Mouse (Mus musculus) left cerebral cortex, postnatal 36 days (tissue): Measurements from ENCODE around the gene Aar2. TPM values are rescaled to one million over a fixed set of nuclear protein-coding genes. Genes with fewer than 3 reads are reported as not detected.

Source experiments
- DNase-seq, 2 experiments: peaks; one replicate each; pipeline ENCODE4 v3.0.0; 2021 to 2022; ENCODE audit warnings: low spot score in 2 of 2, mixed read lengths in 1 of 2
- intact Hi-C: fragments of 180-260 bp; cut with DNase I; formaldehyde crosslinking; loops from one replicate; pipeline ENCODE4 v1.15.1; 2025
- total RNA-seq, 2 experiments: library from RNA; stranded (reverse); gene quantifications; 2 replicates each; pipeline ENCODE4 v1.2.3; 2021

Gene Aar2
- total RNA-seq, 2 experiments from 2014 or later = 34.5 to 38.8 TPM

DNA sequence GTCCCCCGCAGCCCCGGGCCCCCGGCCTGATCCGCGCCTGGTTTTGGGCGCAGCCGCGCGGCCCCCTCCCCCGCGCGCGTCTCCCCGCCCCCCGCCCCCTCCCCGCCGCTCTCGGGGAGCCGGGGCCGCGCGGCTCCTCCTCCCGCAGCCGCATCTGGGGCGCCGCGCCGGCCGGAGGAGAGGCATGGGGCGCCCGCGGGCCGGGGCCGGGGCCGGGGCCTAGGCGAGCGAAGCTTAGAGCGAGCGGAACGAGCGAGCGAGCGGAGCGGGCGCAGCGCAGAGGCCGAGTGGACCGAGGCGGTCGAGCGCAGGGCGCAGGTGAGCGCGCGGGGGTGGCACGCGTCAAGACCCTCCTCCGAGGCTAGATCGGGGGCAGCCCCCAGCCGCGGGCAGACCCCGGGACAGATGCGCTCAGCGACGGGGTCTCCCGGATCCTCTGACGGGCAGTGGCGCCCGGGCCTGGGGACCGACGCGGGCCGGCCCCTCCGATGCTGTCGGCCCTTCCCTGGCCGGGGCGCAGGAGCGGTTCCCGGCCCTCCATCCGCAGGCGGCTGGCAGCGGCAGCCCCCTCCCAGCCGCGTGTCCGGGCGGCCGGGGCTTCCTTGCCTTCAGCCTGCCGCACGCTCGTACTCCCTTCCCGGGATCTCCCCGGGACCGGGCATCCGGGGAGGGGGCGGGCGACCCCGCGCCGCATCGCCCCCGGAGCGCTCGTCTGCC, 66.3 kb downstream of the Aar2 start, which contains the start of gene Dlgap4:
TSS of gene Dlgap4 (plus strand) at position 165 of the 717 bp plus-strand sequence.
- intact Hi-C loops = loop anchor here (2.0 to 5.0 kb wide), 3 partner anchors 29 to 91 kb away; no protein-coding TSS in a partner anchor
- peak; percentile 37 to 72 for DNase-seq

GRCm38 (mm10) chr2:156614258-156614556, 66.8 kb downstream of the Aar2 start:
- intact Hi-C loops = loop anchor here (5.0 kb wide), 1 partner anchor 53 kb away; no protein-coding TSS in a partner anchor
- DNase-seq = peak; percentile 30 to 55

GRCm38 (mm10) chr2:156614661-156615654, 67.6 kb downstream of the Aar2 start:
- peak; percentile 49 to 56 for DNase-seq
- intact Hi-C loops = loop anchor here (5.0 kb wide), 2 partner anchors 37 to 52 kb away; no protein-coding TSS in a partner anchor

GRCm38 (mm10) chr2:156616513-156616912, 69.1 kb downstream of the Aar2 start:
- intact Hi-C loops = loop anchor here (5.0 kb wide), 1 partner anchor 36 kb away; no protein-coding TSS in a partner anchor
- DNase-seq = no peak

DNA sequence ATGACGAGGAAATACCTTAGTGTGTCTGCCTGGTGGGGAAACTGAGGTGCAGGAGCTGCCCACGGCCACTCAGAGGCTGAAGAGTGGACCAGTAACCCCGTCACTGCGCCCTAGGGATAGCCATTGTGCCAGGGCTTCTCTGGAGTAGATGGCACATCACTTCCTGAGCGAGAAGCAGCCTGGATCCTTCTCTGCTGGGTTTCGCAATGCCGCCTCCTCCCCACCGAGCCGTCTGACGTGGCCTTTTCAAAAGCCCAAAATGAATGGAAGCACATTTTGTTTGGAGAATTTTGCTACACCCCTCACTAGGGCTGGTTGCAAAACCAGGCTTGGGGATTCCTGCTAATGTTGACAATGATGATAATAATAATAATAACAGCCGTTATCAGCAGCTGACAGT, 70.2 kb downstream of the Aar2 start:
- intact Hi-C loops = loop anchor here (5.0 kb wide), 1 partner anchor 35 kb away; no protein-coding TSS in a partner anchor
- DNase-seq = peak; percentile 50 to 63

Other genes starting within 250 kb of the Aar2 start
- gene Cnbd2, start 235.3 kb upstream of the Aar2 start, total RNA-seq = 1 to 10 TPM; 4.9 to 7.2 TPM
- 100 to 1,000 TPM in 1 of 2 experiments, 10 to 100 TPM in 1; 86.2 to 105 TPM for gene Scand1, start 234.9 kb upstream of the Aar2 start, total RNA-seq
- 100 to 1,000 TPM; 346 to 360 TPM for gene Epb41l1, start 126.7 kb upstream of the Aar2 start, total RNA-seq
- 100 to 1,000 TPM; 224 to 241 TPM for gene Dlgap4, start 66.1 kb downstream of the Aar2 start, total RNA-seq
- gene Myl9, start 227.8 kb downstream of the Aar2 start, total RNA-seq = 10 to 100 TPM; 16.6 to 16.9 TPM